Mouse (Mus musculus) embryonic facial prominence, embryonic 14.5 days (tissue): Measurements from ENCODE around the gene Fcer1g. TPM values are rescaled to one million over a fixed set of nuclear protein-coding genes. Genes with fewer than 3 reads are reported as not detected.

Experiments used
- ATAC-seq: fragments of 200-750 bp; cut with Nextera tagmentation; 2 replicates; pipeline ENCODE4 v1.8.0; 2017; ENCODE audit warnings: low read depth, moderate number of reproducible peaks, moderate TSS enrichment
- DNase-seq: peaks from one replicate; pipeline ENCODE4 v3.0.0-alpha.2; 2015; ENCODE audit warnings: low spot score
- H3K27ac ChIP-seq: fragments of 300-500 bp; sonication (generic); replicated peaks from 2 replicates; pipeline ENCODE4 v1.5.1; 2014; ENCODE audit warnings: low read depth, mild to moderate bottlenecking, low read length, moderate library complexity
- H3K27me3 ChIP-seq: fragments of 300-500 bp; sonication (generic); replicated peaks from 2 replicates; pipeline ENCODE4 v1.6.1; 2014; ENCODE audit warnings: low read length; ENCODE audit not compliant: control insufficient read depth, insufficient read depth
- H3K36me3 ChIP-seq: fragments of 300-500 bp; sonication (generic); 2 replicates; pipeline ENCODE4 v1.6.1; 2014; ENCODE audit warnings: low read length, mixed read lengths; ENCODE audit not compliant: control insufficient read depth, insufficient read depth
- H3K4me1 ChIP-seq: fragments of 300-500 bp; sonication (generic); 2 replicates; pipeline ENCODE4 v1.6.1; 2014; ENCODE audit warnings: antibody characterized with exemption, low read length; ENCODE audit not compliant: control insufficient read depth, insufficient read depth
- H3K4me2 ChIP-seq: fragments of 300-500 bp; sonication (generic); 2 replicates; pipeline ENCODE4 v1.6.1; 2014; ENCODE audit warnings: low read depth, mild to moderate bottlenecking, low read length, moderate library complexity, mixed read lengths
- H3K4me3 ChIP-seq: fragments of 300-500 bp; sonication (generic); 2 replicates; pipeline ENCODE4 v1.5.1; 2014; ENCODE audit warnings: low read depth, mild to moderate bottlenecking, low read length
- H3K9ac ChIP-seq: fragments of 300-500 bp; sonication (generic); 2 replicates; pipeline ENCODE4 v1.6.1; 2014; ENCODE audit warnings: low read depth, mild to moderate bottlenecking, low read length, moderate library complexity, mixed read lengths
- H3K9me3 ChIP-seq: fragments of 300-500 bp; sonication (generic); 2 replicates; pipeline ENCODE4 v1.6.1; 2016; ENCODE audit warnings: low read length; ENCODE audit not compliant: control insufficient read depth
- WGBS: fragments of 180-500 bp; shearing (Covaris S2); extraction: QIAGEN DNeasy Blood & Tissue Kit; methylation state at CpG from one replicate; pipeline ENCODE4 v1.1.7; 2014; 5-methylcytosine and 5-hydroxymethylcytosine counted together
- polyA plus RNA-seq: library from polyadenylated mRNA; unstranded; fragments of >200 nt; fragmentation: Nextera tagmentation; extraction: Ambion mirVana; gene quantifications from 2 replicates; pipeline ENCODE4 v1.2.1, GENCODE M21; 2014

The Fcer1g gene
- polyA plus RNA-seq, 1 experiment from 2014 or later = 100 TPM

- no peaks in the 10 kb centered on the region for H3K4me1 ChIP-seq
- no peak overlapping the region for H3K4me2 ChIP-seq
- no peak overlapping the region for H3K27ac ChIP-seq
- WGBS = 46% methylated on average over 3 of the region's 3 CpGs
- ATAC-seq = no peak
- no peak overlapping the region for H3K4me3 ChIP-seq
- peaks cover 21% of the 10 kb centered on the region for H3K36me3 ChIP-seq
- no peak overlapping the region for H3K9ac ChIP-seq
- DNase-seq = no peak
- H3K9me3 ChIP-seq = no peaks in the 10 kb centered on the region
- H3K27me3 ChIP-seq = no peaks in the 10 kb centered on the region
Measured at GRCm38 (mm10) chr1:171230215-171230614, 4.0 kb downstream of the Fcer1g start.

GRCm38 (mm10) chr1:171229750-171230149, 4.4 kb downstream of the Fcer1g start:
- Histone ChIP-seq H3K4me1 (no peaks in the 10 kb centered on the region), H3K9ac (no peak overlapping the region), H3K4me2 (no peak overlapping the region), H3K9me3 (no peaks in the 10 kb centered on the region), H3K27ac (no peak overlapping the region), H3K36me3 (peaks cover 17% of the 10 kb centered on the region), H3K27me3 (no peaks in the 10 kb centered on the region), H3K4me3 (no peak overlapping the region)
- ATAC-seq = no peak
- no peak for DNase-seq
- 45% methylated on average over 6 of the region's 6 CpGs for WGBS

- no peak overlapping the region for H3K9ac ChIP-seq
- no peaks in the 10 kb centered on the region for H3K36me3 ChIP-seq
- no peaks in the 10 kb centered on the region for H3K27me3 ChIP-seq
- 80% methylated on average over 1 of the region's 1 CpGs for WGBS
- DNase-seq (no peak), ATAC-seq (no peak)
- no peaks in the 10 kb centered on the region for H3K4me1 ChIP-seq
- H3K4me2 ChIP-seq = no peak overlapping the region
- H3K9me3 ChIP-seq = no peaks in the 10 kb centered on the region
- no peak overlapping the region for H3K4me3 ChIP-seq
- H3K27ac ChIP-seq = no peak overlapping the region
Measured at GRCm38 (mm10) chr1:171227879-171228278, 6.3 kb downstream of the Fcer1g start.

GRCm38 (mm10) chr1:171226780-171227179, 7.4 kb downstream of the Fcer1g start:
- H3K9ac ChIP-seq = no peak overlapping the region
- 59% methylated on average over 4 of the region's 4 CpGs for WGBS
- DNase-seq (no peak), ATAC-seq (no peak)
- no peaks in the 10 kb centered on the region for H3K27me3 ChIP-seq
- H3K9me3 ChIP-seq = no peaks in the 10 kb centered on the region
- H3K4me3 ChIP-seq = no peak overlapping the region
- no peak overlapping the region for H3K27ac ChIP-seq
- no peaks in the 10 kb centered on the region for H3K4me1 ChIP-seq
- no peaks in the 10 kb centered on the region for H3K36me3 ChIP-seq
- H3K4me2 ChIP-seq = no peak overlapping the region

- WGBS = 71% methylated on average over 5 of the region's 5 CpGs
- no peak within 1 kb of the TSS for H3K27ac ChIP-seq
- 0 out of 2 replicates have a peak, but pooled peaks cover 5% of the 10 kb centered on the region for H3K36me3 ChIP-seq
- H3K9ac ChIP-seq = no peak within 1 kb of the TSS
- ATAC-seq (no peak), DNase-seq (no peak)
- H3K27me3 ChIP-seq = no peaks in the 10 kb centered on the region
- no peak within 1 kb of the TSS for H3K4me3 ChIP-seq
- H3K4me1 ChIP-seq = 0 out of 2 replicates have a peak, but pooled peaks cover 8% of the 10 kb centered on the region
- H3K9me3 ChIP-seq = no peaks in the 10 kb centered on the region
- H3K4me2 ChIP-seq = no peak within 1 kb of the TSS
Measured at GRCm38 (mm10) chr1:171224857-171225256, 9.3 kb downstream of the Fcer1g start, which contains the start of gene Apoa2. Gene Apoa2, plus strand, starts transcription at chr1:171225054.

GRCm38 (mm10) chr1:171223796-171224195, 10.4 kb downstream of the Fcer1g start:
- DNase-seq (no peak), ATAC-seq (no peak)
- Histone ChIP-seq H3K27me3 (no peaks in the 10 kb centered on the region), H3K9me3 (no peaks in the 10 kb centered on the region), H3K4me3 (no peak overlapping the region), H3K4me1 (0 out of 2 replicates have a peak, but pooled peaks cover 8% of the 10 kb centered on the region), H3K36me3 (peaks cover 15% of the 10 kb centered on the region; the same call in 1 of the 2 replicates), H3K9ac (no peak overlapping the region), H3K27ac (no peak overlapping the region), H3K4me2 (no peak overlapping the region)
- WGBS = 77% methylated on average over 2 of the region's 2 CpGs

GRCm38 (mm10) chr1:171223168-171223567, 11.0 kb downstream of the Fcer1g start:
- H3K9ac ChIP-seq = peak overlapping the region; percentile 65
- ATAC-seq = no peak

GRCm38 (mm10) chr1:171222238-171223155, 11.7 kb downstream of the Fcer1g start, which contains the start of gene Tomm40l:
Gene Tomm40l, minus strand, starts transcription at chr1:171222514.
- Histone ChIP-seq H3K4me2 (peak within 1 kb of the TSS; percentile 84), H3K4me1 (0 out of 2 replicates have a peak, but pooled peaks cover 8% of the 10 kb centered on the region), H3K4me3 (peak within 1 kb of the TSS; percentile 52), H3K9me3 (no peaks in the 10 kb centered on the region), H3K36me3 (peaks cover 18% of the 10 kb centered on the region), H3K27ac (peak within 1 kb of the TSS; percentile 91), H3K27me3 (no peaks in the 10 kb centered on the region), H3K9ac (peak within 1 kb of the TSS; percentile 65)
- DNase-seq (peak; percentile 100), ATAC-seq (peak; percentile 99)
- 1% methylated on average over 27 of the region's 28 CpGs for WGBS

More at GRCm38 (mm10) chr1:171223168-171223567, 11.0 kb downstream of the Fcer1g start:
- H3K4me3 ChIP-seq = peak overlapping the region; percentile 52
- no peak for DNase-seq
- 0 out of 2 replicates have a peak, but pooled peaks cover 8% of the 10 kb centered on the region for H3K4me1 ChIP-seq
- peaks cover 15% of the 10 kb centered on the region; the same call in 1 of the 2 replicates for H3K36me3 ChIP-seq
- no peaks in the 10 kb centered on the region for H3K9me3 ChIP-seq
- peak overlapping the region; percentile 48 for H3K4me2 ChIP-seq
- 88% methylated on average over 6 of the region's 6 CpGs for WGBS
- H3K27ac ChIP-seq = peak overlapping the region; percentile 91
- H3K27me3 ChIP-seq = no peaks in the 10 kb centered on the region
